Mouse (Mus musculus) cortical plate, adult 2 months (tissue): ENCODE measurements around the gene Nln. TPM values are rescaled to one million over a fixed set of nuclear protein-coding genes. Genes with fewer than 3 reads are reported as not detected.

ENCODE experiments used
- H3K27ac ChIP-seq: fragments of 200-500 bp; 2 replicates; pipeline ENCODE4 v1.5.1; 2012; ENCODE audit warnings: low read length, control low read depth, inconsistent platforms; ENCODE audit not compliant: insufficient read depth
- H3K4me1 ChIP-seq: fragments of 200-500 bp; 2 replicates; pipeline ENCODE4 v1.6.1; 2011; ENCODE audit warnings: low read length; ENCODE audit not compliant: control insufficient read depth, insufficient read depth
- H3K4me3 ChIP-seq: fragments of 200-500 bp; 2 replicates; pipeline ENCODE4 v1.5.1; 2011; ENCODE audit warnings: mild to moderate bottlenecking, low read length, control low read depth; ENCODE audit not compliant: insufficient read depth
- CTCF ChIP-seq: fragments of 200-500 bp; IDR thresholded peaks from 2 replicates; pipeline ENCODE4 v1.5.1; 2011; ENCODE audit warnings: mild to moderate bottlenecking, control low read depth, low read length; ENCODE audit not compliant: insufficient read depth; ENCODE audit errors: extremely low read depth
- POLR2A ChIP-seq: fragments of 200-500 bp; IDR thresholded peaks from 2 replicates; pipeline ENCODE4 v1.6.1; 2011; ENCODE audit warnings: mild to moderate bottlenecking, low read length, control low read depth; ENCODE audit not compliant: insufficient read depth; ENCODE audit errors: extremely low read depth
- polyA plus RNA-seq: library from polyadenylated mRNA; depleted of rRNA; stranded (reverse); fragments of >200 nt; gene quantifications from 2 replicates; pipeline ENCODE4 v1.2.3, GENCODE M21; 2012

Nln gene
- polyA plus RNA-seq, 1 experiment = 19.9 TPM

DNA sequence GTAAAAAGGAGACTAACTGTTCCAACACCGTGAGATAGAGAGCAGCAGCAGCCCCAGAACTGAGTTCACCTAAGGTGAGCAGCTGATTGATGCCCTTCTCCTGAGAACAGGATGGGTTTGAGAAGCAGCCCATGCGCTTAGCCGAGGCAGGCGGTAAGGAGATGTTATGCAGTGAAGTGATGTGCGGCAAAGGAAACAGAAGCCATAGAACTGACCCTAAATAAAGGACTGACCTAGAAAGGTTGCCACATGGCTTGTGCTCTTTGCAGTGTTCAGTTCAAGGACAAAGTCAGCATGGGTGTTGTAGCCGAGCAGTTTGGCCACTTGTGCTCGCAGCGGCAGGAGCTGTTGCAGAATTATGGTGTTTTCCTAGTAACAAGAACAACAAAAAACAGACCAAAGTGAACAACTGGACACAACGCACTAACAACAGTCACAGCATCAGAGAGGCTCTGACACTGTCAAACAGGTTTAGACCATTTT, 57.1 kb downstream of the Nln start:
- Histone ChIP-seq H3K4me3 (no peak overlapping the region), H3K4me1 (no peaks in the 10 kb centered on the region; the same call in none of the 2 replicates), H3K27ac (no peak overlapping the region)
- TF ChIP-seq POLR2A (no peak), CTCF (no peak)

DNA sequence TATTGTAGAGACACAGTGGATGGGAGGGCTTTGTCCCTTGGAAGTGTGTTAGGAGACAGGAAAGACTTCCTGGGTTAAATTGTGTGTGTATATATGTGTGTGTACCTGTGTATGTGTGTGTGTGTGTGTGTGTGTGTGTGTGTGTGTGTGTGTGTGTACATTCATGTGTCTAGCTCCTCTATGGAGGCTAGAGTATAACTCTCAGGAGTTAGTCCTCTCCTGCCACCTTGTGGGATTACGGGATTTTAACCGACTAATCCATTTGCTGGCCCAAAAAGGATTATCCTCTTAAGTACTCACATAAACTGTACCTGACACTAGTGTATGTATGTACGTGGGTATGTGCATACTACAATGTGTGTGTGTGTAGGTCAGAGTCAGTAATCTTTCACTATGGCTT, 60.6 kb downstream of the Nln start:
- no peaks in the 10 kb centered on the region; the same call in none of the 2 replicates for H3K4me1 ChIP-seq
- no peak overlapping the region for H3K4me3 ChIP-seq
- TF ChIP-seq CTCF (0 out of 2 replicates have a peak, but pooled peaks have one; percentile 26), POLR2A (no peak)
- H3K27ac ChIP-seq = no peak overlapping the region

DNA sequence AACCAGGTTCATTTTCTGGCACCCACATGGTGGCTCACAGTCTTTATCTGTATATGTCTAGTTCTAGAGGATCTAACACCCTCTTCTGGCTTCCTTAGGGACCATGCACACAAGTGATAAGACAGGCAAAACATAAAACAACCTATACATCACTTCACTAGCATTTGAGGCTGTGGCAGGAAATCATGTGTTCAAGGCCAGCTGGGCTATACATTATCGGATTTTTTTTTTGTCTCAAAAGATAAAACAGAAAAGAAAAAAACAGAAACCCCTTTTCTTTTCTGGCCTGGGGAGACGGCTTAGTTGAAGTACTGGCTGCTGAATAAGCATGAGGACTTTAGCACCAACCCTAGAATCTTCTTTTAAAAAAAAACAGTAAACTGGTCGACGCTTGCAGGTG, 64.3 kb downstream of the Nln start:
- Histone ChIP-seq H3K27ac (no peak overlapping the region), H3K4me1 (no peaks in the 10 kb centered on the region), H3K4me3 (no peak overlapping the region)
- TF ChIP-seq CTCF (no peak), POLR2A (no peak)

DNA sequence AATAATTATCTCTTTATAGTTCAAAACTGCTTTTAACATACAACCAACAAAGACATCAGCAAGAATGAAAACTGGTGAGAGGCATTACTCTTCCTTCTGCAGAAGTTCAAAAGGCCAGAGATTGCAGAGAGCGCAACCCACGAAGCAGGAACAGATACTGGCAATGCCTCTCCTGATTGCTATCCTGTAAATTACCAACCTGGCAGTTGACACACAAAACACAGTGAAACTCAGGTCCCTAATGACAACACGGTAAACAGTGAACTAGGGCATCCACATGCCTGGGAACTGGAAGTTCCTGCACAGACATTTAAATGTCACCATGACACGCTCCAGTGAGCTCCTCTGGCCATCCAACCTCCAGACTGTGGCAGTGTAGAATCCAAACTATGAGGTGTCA, 65.1 kb downstream of the Nln start:
- no peak for TF ChIP-seq CTCF
- no peak for TF ChIP-seq POLR2A

DNA sequence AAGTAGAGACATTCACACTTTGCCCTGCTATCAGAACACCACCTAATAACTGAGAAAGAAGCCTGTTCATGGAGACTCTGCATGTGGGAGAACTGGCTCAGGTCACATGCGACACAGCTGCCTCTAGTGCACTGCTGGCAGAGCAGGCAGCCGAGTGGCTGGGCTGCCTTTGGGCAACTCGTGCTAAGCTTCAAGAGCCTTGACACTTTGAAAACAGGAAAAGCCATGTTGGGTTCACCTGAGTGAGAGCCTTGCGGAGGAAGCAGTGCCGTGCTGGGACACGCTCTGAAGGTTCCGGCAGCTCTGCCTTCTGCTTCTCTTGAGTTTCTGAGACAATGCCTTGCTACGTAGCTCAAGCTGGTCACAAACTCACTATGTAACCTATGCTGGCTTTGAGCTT, 66.7 kb downstream of the Nln start:
- TF ChIP-seq CTCF (no peak), POLR2A (no peak)
- peaks cover 3% of the 10 kb centered on the region; the same call in 1 of the 2 replicates for H3K4me1 ChIP-seq
- no peak overlapping the region for H3K4me3 ChIP-seq
- H3K27ac ChIP-seq = no peak overlapping the region

More for the DNA sequence above, 65.1 kb downstream of the Nln start:
- Histone ChIP-seq H3K4me3 (no peak overlapping the region), H3K4me1 (no peaks in the 10 kb centered on the region), H3K27ac (no peak overlapping the region)

DNA sequence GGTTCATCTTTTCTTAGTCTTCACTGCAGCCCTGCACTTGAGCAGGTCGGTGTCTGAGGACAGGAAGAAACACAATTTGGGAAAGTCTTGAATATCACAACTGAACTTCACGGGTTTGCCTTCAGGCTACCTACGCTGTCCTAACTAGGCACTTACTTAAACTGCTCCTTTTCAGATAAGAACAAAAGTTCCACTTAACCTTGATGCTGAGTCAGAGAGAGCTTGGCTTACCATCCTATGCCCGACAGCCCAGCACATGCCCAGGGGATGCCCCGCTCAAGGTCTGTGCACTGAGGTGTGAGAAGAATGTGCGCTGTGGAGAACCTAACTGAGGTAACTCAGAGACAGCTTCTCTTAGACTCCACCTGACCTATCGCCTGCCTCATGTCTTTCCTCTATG, 67.9 kb downstream of the Nln start:
- Histone ChIP-seq H3K27ac (no peak overlapping the region), H3K4me1 (peaks cover 3% of the 10 kb centered on the region; the same call in 1 of the 2 replicates)
- TF ChIP-seq CTCF (no peak), POLR2A (no peak)

DNA sequence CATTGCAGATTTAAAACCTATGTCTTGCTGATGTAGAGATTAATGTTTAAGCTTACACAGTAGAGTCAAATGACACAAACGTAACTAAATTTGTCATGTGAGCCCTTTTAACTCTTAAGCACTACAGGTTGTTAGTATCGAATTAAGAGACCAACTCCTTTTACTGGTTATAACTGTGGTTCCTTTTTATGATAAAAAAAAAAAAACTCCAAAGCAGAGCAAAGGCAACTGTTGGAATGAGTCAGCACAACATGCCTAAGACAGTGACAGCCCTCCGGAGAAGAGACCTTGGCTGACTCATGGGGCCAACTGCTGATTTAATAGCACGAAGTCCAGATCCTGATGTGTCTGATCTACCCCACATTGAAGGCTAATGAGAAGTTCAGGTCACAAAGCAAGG, 68.5 kb downstream of the Nln start:
- no peak for TF ChIP-seq CTCF
- no peak for TF ChIP-seq POLR2A
- Histone ChIP-seq H3K4me1 (peaks cover 3% of the 10 kb centered on the region; the same call in 1 of the 2 replicates), H3K4me3 (no peak overlapping the region), H3K27ac (no peak overlapping the region)

More for the DNA sequence above, 67.9 kb downstream of the Nln start:
- H3K4me3 ChIP-seq = no peak overlapping the region

DNA sequence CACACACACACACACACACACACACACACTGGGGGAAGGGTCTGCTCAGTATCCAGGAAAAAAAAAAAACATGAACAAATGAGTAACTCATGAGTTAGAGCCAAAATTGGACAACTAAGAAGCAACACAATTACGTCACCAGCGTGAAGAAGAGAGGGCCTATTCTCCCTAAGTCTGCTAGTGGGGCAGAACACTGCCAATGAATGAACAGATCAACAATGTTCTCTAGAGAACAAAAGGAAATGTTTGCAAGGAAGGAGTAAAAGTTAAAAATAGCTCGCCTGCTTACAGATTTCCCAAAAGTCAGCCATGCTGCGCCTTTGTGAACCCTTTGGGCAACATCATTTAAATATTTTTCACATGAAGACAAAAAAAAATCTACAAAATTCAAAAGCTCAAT, 69.6 kb downstream of the Nln start:
- Histone ChIP-seq H3K4me1 (peaks cover 3% of the 10 kb centered on the region; the same call in 1 of the 2 replicates), H3K27ac (peak overlapping the region; percentile 64; the same call in 1 of the 2 replicates)
- TF ChIP-seq POLR2A = no peak
- TF ChIP-seq CTCF = no peak

DNA sequence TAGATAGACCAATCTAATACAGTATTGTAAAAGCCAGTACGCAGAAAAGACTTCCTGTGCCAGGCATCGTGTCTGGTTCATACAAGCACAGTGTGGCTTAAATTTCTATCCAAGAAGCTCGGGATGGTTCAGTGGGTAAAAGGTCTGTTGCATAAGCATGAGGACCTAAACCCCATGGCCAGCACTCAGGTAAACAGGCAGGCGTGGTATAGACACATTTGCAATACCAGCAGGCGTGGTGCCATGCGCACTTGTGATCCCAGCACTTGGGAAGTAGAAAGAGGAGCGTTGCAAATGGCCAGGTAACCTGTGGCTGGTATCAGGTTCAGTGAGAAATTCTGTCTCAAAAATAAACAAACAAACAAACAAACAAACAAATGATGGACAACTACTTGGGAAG, 70.5 kb downstream of the Nln start:
- peaks cover 3% of the 10 kb centered on the region; the same call in 1 of the 2 replicates for H3K4me1 ChIP-seq
- peak overlapping the region; percentile 64 for H3K27ac ChIP-seq
- TF ChIP-seq CTCF (no peak), POLR2A (no peak)
- H3K4me3 ChIP-seq = no peak overlapping the region

More for the DNA sequence above, 69.6 kb downstream of the Nln start:
- H3K4me3 ChIP-seq = no peak overlapping the region

DNA sequence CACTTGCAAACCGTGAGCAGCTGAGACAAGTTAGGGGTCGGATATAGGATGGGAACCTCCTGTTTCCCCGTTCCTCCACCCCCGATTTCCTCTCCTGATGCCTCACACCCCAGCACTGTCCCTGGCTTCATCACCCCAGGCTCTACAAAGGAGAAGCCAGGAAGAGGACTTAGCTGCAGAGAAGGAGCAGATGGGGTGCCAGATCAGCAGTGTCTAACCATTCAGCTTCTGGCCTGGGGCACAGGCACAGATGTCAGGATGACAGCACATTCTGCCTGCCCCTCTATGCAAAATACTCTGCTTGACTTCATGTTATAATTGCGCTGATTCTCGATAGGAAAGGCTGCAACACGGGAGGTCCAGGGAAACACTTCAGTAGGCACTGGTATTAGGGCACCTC, 71.1 kb downstream of the Nln start:
- peak overlapping the region; percentile 59; the same call in 1 of the 2 replicates for H3K27ac ChIP-seq
- peaks cover 3% of the 10 kb centered on the region; the same call in 1 of the 2 replicates for H3K4me1 ChIP-seq
- no peak overlapping the region for H3K4me3 ChIP-seq
- no peak for TF ChIP-seq POLR2A
- no peak for TF ChIP-seq CTCF

DNA sequence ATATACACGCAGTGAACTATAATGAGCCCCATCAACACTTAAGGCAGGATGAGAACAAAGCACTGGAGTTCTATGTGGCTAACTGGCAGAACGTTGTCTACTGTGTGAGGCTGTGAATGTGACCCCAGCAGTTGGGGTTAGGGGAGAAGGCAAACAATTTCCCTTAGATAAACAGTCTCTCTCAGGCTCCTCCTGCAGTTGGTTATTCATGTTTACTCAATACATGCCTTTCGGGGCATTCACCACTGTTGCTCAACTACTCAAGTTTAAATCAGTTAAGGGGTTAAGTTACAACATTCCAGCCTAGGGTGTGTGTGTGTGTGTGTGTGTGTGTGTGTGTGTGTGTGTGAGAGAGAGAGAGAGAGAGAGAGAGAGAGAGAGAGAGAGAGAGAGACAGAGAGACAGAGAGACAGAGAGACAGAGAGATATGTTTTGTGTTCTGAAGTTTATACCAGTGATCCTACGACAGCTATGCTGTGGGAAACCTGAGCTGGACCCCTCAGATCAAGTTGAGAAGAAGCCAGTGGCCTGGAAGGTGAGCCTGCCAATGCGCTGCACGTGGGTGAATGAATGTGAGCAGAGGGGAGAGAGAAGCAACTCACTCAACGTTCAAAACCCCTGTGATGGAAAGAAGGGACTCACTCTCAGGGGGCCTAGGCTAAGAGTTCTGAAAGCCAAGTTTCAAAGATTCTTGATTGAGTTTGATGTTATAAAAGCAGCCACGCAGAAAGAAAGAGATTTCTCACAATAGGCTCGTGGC, 71.7 kb downstream of the Nln start:
- H3K4me3 ChIP-seq = no peak overlapping the region
- TF ChIP-seq POLR2A = no peak
- TF ChIP-seq CTCF = no peak
- H3K4me1 ChIP-seq = peaks cover 6% of the 10 kb centered on the region
- peak overlapping the region; percentile 59; the same call in 1 of the 2 replicates for H3K27ac ChIP-seq
